Mouse (Mus musculus): ENCODE results near the gene Tgm7.
"Not testable (repeated sequence)": the region's sequence is repeated elsewhere in the genome, so short reads cannot be mapped to it uniquely, and the experiment has no call there.

Gene Tgm7

DNA sequence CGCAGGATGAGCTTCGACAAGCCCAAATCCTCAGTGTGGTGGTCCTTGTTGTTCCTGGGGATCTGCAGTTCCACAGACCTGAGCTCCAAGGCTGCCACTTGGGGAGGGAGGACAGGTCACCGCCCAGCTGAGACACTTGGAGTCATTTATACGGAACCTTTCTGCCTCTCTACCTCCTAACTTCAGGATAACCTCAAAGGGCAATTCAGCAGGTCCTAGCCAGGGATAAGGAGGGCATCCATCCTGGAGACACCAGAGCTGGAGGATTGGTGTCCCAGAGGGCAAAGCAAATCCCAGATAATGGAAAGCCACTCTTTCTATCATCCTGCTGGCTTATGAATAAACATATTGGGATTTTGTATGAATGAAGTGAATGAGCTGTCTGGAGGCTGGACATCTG lies at the start of gene Tgm7:
Gene Tgm7, minus strand, starts transcription at position 101 of the 400 bp plus-strand sequence.
- DNase-seq: no peak

DNA sequence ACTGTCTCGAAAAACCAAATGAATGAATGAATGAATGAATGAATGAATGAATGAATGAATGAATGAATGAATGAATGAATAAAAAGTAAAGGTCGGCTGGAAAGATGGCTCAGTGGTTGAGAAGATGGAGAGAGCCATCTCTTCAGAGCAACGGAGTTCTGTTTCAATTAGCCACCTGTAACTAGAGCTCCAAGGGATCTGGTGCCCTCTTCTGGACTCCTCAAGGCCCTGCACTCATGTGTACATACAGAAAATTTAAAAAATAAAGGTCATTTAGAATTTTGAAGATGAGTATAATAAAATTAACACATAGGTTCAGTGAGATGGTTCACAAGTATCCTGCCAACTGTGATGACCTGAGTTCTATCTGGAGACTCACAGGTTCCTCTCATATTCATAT lies 43.5 kb upstream of the Tgm7 start:
- no peak for DNase-seq

DNA sequence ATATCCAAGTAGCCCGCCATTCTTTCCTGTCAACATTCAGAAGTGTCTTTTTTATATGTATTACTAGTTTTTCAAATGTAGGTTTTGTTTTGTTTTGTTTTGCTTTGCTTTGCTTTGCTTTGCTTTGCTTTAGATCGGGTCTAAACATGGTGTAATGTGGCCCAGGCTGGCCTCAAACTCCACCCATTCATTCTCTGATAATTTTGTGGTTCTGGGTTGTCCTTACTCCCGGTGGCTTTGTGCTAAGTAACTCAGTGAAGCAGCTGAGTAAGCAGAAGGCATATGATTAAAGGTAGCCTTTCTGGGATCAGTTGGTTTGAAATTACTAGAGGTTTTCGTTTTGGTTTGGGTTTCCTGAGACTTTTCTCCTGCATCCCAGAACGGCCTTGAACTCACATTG lies 40.1 kb upstream of the Tgm7 start:
- DNase-seq: no peak

DNA sequence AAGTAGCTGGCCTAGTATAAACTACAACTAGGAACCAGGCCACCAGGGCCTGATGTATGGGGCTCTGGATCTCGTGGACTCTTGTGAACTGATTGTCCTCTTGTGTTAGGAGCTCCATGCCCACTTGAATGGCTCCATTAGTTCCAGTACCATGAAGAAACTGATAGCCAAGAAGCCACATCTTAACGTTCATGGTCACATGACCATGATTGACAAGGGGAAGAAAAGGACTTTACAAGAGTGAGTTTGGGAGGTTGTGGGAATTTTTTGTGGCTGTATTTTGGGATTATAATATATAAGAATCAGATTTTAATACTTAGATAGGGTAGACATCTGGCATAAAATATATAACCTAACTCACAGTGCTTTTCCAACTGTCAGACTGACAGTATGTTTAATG lies 32.8 kb upstream of the Tgm7 start:
- no peak for DNase-seq

DNA sequence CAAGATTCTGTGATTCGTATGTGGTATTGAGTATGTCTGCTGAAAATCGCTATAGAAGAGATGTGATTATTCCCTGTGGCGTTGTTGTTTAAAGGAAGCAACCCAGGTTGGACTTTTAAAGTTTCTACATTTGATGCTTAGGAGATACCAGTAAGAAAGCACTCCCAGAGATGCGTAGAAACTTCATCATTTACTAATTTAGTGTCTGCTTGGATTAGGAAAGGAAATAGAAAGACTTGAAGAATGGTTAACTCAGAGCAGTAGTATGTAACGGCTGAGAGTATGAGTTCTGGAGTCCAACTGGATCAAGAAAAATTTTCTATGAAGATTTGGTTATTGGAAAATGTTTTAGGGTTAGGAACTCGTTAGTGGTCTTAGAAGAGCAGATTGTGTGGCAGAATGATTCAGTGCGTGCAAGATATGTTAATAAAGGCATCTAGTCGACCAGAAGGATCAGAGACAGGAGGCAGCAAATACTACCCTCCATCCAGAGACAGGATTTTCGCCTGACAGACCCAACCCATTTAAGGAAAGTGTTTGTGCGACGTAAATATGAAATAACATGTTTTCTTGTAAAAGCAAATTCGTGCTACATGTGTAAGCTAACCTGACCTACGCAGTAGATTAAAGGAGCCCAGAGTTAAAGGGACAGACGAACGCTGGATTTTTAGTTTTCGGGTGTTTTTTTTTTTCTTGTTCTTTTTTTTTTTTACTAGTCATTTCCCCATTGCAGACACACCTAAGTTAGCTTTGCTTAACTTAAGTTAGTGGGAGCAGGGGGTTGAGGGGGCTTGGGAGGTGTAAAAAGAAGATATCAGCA lies 31.8 kb upstream of the Tgm7 start:
- DNase-seq: no peak

DNA sequence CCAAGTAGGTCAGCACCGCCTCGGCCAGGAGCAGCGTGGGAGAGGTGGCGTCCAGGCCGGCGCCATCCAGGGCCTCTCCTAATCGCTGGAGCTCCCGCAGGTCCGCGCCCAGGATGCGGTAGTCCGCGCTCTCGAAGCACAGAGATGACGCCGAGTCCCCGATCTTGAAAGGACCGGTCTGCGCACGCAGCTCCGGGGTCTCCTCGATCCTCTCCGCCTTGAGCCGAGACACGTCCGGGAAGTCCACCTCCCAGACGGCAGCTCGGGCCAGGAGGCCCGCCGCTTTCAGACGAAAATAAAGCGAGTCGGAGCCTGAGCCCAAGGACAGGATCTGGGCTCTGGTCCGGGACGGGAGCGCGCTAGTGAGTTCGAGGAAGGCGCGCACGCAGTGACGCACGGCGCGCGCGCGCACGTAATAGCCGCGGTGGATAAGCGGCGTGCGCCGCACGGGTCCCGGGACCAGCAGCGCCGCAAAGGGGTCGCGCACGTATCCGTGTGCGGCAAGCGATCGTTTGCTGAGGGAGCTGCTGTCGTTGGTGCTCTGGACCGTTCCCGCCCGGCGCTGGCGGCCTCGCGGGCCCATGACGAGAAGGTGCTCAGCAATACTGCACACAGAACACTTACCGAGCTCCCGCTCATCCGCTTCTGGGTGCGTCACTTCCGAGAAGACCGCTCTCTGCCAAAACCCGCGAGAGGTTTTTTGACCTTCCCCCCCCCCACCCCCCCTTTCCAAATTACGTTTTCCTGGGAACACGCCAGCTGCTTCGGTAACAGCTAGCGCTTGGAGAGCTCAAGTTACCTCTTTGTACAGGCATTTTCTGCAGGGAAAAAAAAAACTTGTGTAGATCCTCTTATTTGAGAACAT lies 30.7 kb upstream of the Tgm7 start, which contains the start of the genes Adal and Lcmt2:
Gene Adal, plus strand, starts transcription at position 411 of the 865 bp plus-strand sequence.
Gene Lcmt2, minus strand, starts transcription at position 636 of the 865 bp plus-strand sequence.
- peak; percentile 93 for DNase-seq

DNA sequence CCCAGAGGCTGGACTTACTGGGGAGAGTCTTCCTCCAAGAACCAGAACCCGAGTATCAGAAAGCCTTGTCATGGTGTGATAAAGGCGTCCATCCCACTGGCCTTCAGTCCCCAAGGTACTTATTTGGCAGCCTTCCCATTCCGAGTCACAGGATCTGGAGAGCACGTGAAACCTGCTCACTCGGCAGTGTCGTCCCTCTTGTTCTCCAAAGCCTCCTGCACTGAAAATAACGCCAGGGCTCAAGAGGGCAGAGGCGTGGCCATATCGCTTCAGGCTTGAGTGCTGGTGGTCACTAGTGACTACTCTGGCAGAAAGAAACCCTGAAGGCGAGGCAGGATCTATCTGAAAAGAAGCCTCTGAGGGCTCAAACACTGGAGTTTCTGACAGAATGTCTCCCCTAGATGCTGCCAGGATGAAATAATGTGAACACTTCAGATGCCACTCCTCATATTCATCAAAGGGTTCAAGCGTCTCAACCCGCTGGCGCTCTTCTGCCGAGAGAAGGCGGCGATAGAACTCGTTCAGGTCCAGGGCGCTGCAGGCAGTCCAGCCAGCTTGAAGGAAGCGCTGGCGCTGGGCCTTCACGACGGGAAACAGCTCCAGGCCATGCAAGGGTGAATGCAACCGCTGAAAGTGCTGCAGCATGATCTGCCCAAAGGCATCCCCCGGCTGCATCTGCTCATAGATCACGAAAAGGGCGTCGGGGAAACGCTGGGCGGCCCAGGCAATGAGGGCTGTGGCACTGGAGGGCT lies 29.8 kb upstream of the Tgm7 start:
- peak; percentile 75 for DNase-seq

DNA sequence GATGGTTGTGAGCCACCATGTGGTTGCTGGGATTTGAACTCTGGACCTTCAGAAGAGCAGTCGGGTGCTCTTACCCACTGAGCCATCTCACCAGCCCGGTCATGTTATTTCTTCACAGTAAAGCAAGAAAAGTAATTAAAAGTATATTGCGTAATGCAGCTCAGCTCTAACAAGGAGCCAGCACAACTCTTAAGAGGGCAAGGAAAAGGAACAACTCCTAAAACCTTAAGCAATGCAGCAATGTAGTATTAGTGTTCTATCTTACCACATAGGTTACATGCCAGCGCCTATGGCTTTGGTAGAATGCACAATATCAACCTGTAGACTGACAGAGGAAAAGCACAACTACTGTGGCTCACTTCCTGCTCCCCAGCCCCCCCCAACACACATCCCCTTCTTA lies 27.8 kb upstream of the Tgm7 start:
- DNase-seq: no peak

DNA sequence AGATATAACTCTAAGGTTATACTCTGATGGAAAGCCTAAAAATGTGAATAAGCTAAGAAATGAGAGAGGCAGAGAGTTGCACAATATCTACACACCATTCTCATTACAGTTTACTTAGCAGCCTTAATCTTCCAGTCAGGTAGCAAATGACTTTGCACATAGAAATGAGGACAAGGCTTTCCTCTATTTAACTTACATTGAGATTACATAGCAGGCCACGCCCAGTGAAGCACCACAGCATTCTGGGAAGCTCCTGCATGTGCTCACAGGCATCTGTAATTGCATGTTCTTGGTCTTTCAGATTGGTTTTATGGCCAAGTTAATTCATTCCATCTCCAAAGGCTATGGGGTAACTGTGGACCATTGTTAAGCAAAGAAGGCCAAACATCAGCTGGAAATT lies 23.2 kb upstream of the Tgm7 start:
- DNase-seq: no peak

DNA sequence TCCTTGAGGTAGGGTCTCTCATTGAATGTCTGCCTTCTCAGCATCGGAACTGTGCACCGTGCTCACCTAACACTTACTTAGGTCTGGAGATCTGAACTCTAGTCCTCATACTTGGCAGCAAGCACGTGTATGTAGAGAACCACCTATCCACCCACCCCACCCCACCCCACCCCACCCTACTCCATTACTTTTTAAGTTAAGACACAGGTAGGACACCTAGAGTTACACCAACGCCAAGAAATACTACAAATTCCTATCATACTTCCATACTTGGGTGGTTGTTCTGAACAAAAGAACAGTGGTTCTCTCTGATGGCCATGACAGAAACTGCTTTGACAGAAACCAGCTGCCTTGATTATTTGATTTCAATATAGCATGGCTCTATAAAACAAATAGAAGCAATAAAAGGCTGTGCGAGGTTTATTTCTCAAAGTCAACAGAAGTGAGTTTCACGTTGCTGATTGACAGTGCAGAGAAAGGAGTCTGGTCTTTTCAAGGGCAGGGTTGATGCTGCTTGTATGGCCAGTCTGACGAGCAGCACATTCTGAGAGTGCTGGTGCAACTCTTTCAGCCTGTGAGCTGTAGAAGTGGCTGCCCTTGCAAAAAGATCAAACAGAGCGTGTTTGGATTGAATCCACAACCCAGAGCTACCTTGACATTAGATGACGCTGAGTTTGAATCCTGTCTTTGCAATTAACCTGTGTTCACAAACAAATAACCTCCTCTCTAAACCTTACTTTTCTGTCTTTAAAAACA lies 19.4 kb upstream of the Tgm7 start:
- no peak for DNase-seq

DNA sequence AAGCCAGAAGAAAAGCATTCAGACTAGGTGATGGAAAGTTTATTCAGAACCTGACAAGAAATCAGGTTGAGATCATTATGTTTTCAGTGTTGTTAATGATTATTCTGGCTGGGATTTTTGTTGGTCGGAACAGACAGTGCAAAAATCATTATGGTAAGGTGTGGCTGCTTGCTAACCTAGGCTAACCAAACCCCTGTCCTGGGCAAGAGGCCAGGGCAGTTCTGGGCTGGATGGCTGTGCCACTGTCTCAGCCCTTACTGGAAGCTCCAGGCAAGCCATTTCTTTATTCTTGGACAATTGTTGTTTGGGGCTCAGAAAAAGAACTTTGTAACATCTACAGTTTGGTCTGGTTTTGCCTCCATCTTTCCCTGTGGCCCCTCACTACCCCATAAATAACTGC lies 17.9 kb upstream of the Tgm7 start:
- DNase-seq: peak; percentile 15

DNA sequence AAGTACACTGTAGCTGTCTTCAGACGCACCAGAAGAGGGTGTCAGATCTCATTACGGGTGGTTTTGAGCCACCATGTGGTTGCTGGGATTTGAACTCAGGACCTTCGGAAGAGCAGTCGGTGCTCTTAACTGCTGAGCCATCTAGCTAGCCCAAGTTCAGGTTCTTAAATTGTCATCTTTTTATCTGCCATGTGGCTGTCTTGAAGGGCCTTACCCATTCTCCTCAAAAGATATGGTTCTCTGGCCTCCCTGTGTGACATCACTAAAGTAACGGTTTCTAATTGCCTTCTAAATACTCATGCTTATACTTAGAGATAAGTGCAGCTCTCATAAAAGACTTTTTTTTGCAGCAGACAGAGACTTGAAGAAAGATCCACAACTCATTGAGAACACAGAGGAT lies 16.7 kb upstream of the Tgm7 start:
- DNase-seq: not testable (repeated sequence)

DNA sequence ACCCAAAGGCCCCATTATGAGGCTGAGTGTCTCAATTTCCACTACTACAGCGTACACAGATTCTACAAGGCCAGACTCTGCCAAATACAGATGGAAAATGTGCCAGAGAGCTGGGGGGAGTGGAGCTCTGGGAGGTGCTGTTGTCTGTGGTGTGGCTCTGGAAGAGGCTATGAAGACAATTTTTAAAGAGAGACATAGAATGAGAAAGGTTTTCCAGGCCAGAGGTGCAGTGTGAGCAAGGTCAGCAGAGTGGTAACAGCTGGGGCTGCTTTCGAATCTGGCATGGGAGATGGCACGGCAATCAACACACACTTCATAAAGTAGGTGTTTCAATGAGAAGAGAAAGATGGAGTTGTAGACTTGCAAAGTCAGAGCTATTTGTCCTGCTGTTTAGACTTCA lies 9.7 kb upstream of the Tgm7 start:
- DNase-seq: no peak

DNA sequence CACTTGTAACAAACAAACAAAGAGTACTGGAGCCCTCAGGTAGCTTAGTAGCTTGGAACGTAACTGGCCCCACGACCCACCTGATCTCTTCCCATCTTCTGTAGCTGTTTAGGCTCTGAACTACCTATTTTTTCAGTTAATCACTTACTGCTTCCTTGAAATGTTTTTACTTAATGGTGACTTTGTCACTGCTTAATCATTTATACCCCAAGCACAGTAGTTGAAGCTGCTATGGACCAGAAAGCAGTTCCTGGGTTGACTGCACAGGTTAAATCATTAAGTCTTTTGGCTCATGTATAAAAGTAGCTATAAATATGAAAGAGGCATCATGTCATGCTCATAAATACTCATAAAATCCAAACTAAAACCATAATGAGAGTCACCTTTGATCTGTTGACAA lies 5.8 kb upstream of the Tgm7 start:
- no peak for DNase-seq

DNA sequence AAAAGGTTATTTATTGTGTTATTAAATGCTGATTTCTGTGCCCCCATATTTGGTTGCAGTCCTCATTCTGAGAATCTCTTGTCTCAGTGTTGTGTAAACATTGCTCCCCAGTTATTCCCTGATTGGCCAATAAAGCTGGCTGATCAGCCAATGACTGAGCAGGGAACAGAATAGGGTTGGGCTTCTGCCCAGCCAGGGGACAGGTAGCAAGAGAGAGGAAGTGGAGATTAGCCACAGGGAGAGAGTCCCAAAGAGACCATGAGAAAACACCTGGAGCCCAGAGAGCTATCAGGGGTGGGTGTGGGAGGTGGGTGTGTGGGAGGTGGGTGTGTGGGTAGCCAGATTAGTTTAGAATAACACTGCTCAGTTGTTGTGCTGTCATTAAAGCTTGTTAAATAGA lies 3.7 kb downstream of the Tgm7 start:
- DNase-seq: no peak

DNA sequence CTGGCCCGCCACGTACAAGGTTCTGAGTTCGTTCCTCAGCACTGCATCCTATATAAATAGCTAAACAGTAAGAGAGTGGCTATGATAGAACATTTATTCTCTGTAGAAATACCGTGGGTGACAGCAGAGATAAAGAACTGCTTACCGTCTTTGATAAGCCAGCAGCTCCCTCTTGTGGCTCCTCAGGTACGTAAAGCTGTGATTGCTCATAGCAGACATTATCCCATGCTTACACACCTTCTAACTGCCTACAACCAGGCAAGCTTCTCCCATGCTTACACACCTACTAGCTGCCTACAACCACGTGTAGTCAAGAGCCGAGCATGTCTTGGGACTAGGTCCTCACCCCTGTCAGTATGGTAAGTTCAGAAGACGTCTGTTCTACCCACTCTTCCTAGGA lies 7.5 kb downstream of the Tgm7 start:
- DNase-seq: peak; percentile 87

DNA sequence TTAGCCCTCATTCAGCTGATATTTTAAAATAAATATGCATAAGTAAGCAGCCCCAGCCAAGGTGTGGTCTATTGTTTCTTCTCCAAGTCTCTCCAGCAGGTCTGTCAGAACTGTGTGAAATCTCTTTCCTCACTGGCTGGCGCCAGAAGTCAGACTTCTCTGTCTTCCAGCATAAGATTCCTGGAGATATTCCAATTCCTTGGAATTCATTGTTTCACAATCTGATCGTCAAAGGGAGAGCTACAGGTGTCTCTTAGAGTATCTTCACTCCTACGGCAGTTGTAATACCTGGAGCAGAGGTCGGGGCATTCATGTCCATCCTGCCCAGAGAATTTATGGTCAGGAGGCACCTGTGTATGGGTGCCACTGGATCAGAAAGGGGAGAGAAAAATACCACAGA lies 19.8 kb downstream of the Tgm7 start:
- DNase-seq: no peak

DNA sequence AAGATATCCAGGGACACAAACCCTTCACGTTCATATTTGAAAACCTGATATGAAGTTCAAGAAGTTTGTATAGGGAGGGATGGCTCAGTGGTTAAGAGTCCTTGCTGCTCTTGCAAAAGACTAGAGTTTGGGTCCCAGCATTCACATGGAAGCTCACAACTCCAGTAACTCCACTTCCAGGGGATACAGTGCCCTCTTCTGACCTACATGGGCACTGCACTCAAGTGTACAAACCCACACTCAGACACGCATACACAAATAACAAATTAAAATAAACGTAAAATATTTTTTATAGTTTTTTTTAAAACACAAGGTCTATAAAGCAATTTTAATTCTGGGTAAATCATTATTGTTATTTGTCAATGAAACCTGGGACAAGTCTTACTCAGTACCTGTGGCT lies 21.1 kb downstream of the Tgm7 start:
- no peak for DNase-seq

DNA sequence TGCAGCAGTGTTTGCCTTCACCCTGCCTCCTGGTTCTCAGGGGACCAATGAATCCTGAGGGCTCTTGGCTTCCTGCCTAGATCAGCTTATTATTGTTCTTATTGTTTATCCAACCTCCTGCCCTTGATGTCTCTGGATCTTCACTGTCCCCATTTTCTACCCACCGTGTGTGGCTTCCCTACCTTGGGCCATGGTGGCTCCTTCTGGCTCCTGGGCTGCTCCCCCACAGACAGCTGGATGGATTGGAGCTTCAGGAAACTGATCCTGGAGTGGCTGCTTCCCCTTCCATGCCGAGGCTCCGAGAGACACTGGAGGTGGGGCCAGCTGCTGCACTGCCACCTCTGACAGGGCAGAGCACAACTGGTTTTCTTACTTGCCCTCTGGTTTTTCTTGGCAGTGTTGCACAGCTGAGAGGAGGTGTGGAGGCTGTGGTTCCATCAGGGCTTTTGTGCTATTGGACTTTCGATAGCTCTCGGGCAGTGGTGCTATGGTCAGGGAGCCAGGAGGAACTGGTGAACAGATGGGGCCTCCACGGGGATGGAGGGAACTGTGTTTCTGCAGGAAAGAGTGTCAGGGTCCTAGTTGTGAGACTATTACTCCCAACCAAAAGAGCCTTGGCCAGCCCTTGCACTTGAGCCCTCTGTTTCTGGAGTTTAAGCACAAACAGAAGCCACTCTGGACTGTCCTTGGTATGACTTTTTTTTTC lies 24.0 kb downstream of the Tgm7 start, which contains the start of gene Tgm5:
Gene Tgm5, minus strand, starts transcription at position 362 of the 706 bp plus-strand sequence.
- peak; percentile 38 for DNase-seq

DNA sequence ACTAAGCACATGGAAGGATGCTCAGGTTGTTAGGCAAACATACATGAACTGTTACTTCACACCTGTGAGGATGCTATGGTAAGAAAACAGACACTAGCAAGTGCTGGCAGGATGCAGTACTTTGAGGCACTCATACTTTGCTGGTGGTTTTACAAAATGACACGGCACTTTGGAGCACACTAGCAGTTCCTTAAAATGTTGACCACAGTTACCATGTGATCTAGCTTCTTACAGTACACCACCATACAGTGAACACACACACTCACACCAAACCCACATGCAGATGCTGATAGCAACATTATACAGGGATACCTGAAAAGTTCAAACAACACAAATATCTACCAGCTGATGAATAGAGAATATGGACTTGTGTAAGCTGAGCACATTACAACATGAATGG lies 27.0 kb downstream of the Tgm7 start:
- DNase-seq: no peak

DNA sequence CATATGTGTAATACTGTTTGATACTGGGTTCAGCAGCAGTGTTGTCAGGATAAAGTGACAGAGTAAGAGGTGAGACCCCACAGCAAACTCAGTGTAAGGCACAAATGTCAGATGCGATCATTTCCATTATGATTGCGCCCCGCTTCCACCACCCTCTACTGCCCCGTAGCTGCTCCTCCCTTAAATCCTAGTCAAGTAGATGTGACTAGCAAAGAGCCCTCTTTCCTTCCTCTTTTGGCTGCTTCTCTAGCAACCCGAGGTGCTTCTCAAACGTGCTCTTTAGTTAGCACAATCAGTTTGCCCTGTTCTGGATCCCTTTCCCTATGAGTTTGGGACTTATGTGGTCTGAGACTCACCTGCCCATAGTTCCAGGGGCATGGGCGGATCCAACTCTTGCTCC lies 34.8 kb downstream of the Tgm7 start:
- DNase-seq: no peak

DNA sequence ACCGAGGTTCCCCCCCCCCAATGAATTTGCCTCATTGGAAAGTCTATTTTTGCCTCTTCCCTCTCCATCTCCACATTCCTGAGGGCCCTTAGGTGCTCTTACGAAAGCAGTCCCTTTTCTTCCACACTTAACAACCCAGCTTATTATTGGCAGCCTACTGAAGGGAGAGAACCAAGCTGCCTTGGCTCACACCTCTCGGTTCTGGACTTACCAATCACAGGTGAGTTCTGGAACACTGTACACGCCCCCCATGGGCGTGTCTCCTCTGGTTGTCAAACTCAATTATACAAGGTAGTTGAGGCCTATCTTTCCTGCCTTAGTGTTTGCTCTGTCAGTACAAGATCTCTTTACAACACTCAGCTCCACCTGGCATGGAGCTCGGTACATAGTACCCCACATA lies 37.7 kb downstream of the Tgm7 start:
- DNase-seq: no peak

Data from kidney, postnatal 10 days (tissue).